Mouse (Mus musculus) heart, adult 10 weeks (tissue): Measurements from ENCODE around the gene Klhl20. TPM values are rescaled to one million over a fixed set of nuclear protein-coding genes. Genes with fewer than 3 reads are reported as not detected.

ENCODE experiments used
- polyA plus RNA-seq: library from polyadenylated mRNA; stranded (reverse); fragments of 350-450 nt; fragmentation: Illumina TruSeq; extraction: RNeasy Lipid Tissue Mini Kit (QIAGEN cat#74804); gene quantifications from one replicate; pipeline ENCODE4 v1.2.3, GENCODE M21; 2014; ENCODE audit warnings: low read depth, low replicate concordance

The Klhl20 gene
- 11.6 TPM for polyA plus RNA-seq

GRCm38 (mm10) chr1:161130726-161131664, at the start of gene Klhl20:
Gene Klhl20 (minus strand): TSS chr1:161131511.

DNA sequence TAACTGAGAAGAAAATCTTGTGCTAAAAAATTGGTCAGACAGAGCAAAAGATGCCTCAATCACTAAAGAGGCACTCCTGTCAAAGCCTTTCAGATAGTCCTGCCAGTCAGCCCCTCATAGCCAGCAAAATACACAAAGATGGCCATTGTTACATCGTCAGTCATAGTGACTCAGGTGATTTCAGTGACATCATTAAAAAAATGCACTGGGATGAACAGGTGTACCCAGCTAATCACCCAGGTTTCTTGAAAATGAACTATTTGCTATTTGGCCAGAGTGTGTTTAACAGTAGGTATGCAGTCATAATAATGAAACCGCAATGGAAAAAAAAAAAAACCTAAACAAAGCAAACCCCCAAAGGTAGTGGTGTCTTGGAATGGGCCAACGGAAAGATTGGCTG, 27.9 kb upstream of the Klhl20 start, which contains the start of gene Tex50:
Gene Tex50, minus strand, starts transcription at position 101 of the 400 bp plus-strand sequence.

GRCm38 (mm10) chr1:161142531-161143159, 11.3 kb upstream of the Klhl20 start, which contains the start of gene Ankrd45:
Gene Ankrd45 (plus strand): TSS chr1:161142691.

DNA sequence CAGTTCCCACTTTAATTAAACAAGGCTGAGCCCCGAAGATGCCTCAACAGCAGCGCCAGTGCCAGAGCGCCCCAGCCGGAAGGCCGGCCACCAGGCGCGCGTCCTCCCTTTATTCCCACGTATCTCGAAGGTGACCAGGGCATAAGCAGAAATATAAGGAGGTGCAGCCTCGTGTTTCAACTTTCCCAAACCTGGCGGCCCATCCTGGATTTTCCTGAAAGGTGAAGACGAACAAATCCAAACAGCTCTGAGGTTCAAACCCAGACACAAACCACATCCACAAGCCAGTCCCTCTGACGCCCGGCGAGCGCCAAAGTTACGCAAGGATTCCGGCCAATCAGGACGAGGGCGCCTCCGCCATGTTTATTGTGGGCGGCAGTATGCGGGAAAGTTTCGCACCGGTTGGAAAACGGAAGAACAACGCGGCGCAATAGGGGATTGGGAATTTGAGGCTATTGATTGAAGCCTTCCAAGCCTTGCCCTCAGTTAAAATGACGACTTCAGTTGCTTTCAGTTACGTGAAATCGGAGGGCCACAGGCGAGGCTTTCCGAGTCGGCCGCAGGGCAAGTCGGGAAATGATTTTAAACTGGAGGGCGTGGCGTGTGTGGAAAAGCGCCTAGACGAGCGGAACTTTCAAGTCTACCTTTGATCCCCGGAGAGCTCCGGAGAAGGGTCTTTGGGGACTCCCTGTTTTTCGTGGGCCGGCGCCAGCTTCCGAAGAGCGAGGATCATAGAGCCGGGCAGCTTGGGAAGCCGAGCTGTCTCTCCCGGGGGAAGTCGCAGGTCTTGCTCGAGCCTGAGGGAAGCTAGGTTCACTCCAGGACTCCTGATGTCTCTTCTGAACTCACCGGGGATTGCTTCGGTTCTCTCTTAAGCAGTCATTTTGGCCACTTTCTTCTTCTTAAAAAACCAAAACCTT, 60.7 kb downstream of the Klhl20 start, which contains the start of the genes Dars2 and Cenpl:
Gene Dars2, minus strand, starts transcription at position 307 of the 920 bp plus-strand sequence.
Gene Cenpl, plus strand, starts transcription at position 362 of the 920 bp plus-strand sequence.

Other genes starting within 250 kb of the Klhl20 start
- gene Rc3h1, start 225.1 kb downstream of the Klhl20 start, polyA plus RNA-seq, result 11.9 TPM
- gene Serpinc1, start 152.9 kb downstream of the Klhl20 start, polyA plus RNA-seq, result 1.5 TPM
- gene Zbtb37, start 96.7 kb downstream of the Klhl20 start, polyA plus RNA-seq, result 4.4 TPM
- gene Dars2, start 60.9 kb downstream of the Klhl20 start, polyA plus RNA-seq, result 20.3 TPM
- 1.5 TPM for gene Cenpl, start 60.8 kb downstream of the Klhl20 start, polyA plus RNA-seq
- 1.8 TPM for gene Ankrd45, start 11.2 kb upstream of the Klhl20 start, polyA plus RNA-seq
- gene Tex50, start 27.8 kb upstream of the Klhl20 start, polyA plus RNA-seq, result not detected
- 275 TPM for gene Prdx6, start 119.7 kb upstream of the Klhl20 start, polyA plus RNA-seq